Mouse (Mus musculus): Measurements from ENCODE around the gene Dnajc16. TPM values are rescaled to one million over a fixed set of nuclear protein-coding genes. Genes with fewer than 3 reads are reported as not detected.

Dnajc16 gene
- polyA plus RNA-seq, 1 experiment from 2014 or later = 4.3 TPM

Other genes with a start within 250 kb of the Dnajc16 start
- 21.4 and 24.8 TPM in 2 replicates for gene Fblim1, start 184.8 kb downstream of the Dnajc16 start, polyA plus RNA-seq (2014; fragmentation: Nextera tagmentation; extraction: Ambion mirVana)
- gene Tmem82, start 172.3 kb downstream of the Dnajc16 start, polyA plus RNA-seq (2014; fragmentation: Nextera tagmentation; extraction: Ambion mirVana) = 0.28 TPM in 1 of 2 replicates, not detected in the other
- gene Slc25a34, start 167.1 kb downstream of the Dnajc16 start, polyA plus RNA-seq (2014; fragmentation: Nextera tagmentation; extraction: Ambion mirVana) = 0.13 TPM in 1 of 2 replicates, not detected in the other
- 4.2 and 4.6 TPM in 2 replicates for gene Plekhm2, start 126.0 kb downstream of the Dnajc16 start, polyA plus RNA-seq (2014; fragmentation: Nextera tagmentation; extraction: Ambion mirVana)
- gene Rsc1a1, start 105.3 kb downstream of the Dnajc16 start, polyA plus RNA-seq (2014; fragmentation: Nextera tagmentation; extraction: Ambion mirVana) = 2.4 TPM in 1 of 2 replicates, not detected in the other
- 22.6 and 24.2 TPM in 2 replicates for gene Ddi2, start 67.5 kb downstream of the Dnajc16 start, polyA plus RNA-seq (2014; fragmentation: Nextera tagmentation; extraction: Ambion mirVana)
- gene Agmat, start 44.3 kb downstream of the Dnajc16 start, polyA plus RNA-seq (2014; fragmentation: Nextera tagmentation; extraction: Ambion mirVana) = not detected in 2 replicates
- 20.4 and 21.2 TPM in 2 replicates for gene Casp9, start 2.7 kb upstream of the Dnajc16 start, polyA plus RNA-seq (2014; fragmentation: Nextera tagmentation; extraction: Ambion mirVana)
- not detected in 2 replicates for gene Cela2a, start 35.2 kb upstream of the Dnajc16 start, polyA plus RNA-seq (2014; fragmentation: Nextera tagmentation; extraction: Ambion mirVana)
- not detected in 2 replicates for gene Ctrc, start 55.4 kb upstream of the Dnajc16 start, polyA plus RNA-seq (2014; fragmentation: Nextera tagmentation; extraction: Ambion mirVana)
- gene Efhd2, start 84.0 kb upstream of the Dnajc16 start, polyA plus RNA-seq (2014; fragmentation: Nextera tagmentation; extraction: Ambion mirVana) = 43.4 and 45.3 TPM in 2 replicates
- gene Fhad1, start 224.2 kb upstream of the Dnajc16 start, polyA plus RNA-seq (2014; fragmentation: Nextera tagmentation; extraction: Ambion mirVana) = 0.57 and 1.2 TPM in 2 replicates

Data from forebrain, embryonic 11.5 days (tissue).